Mouse (Mus musculus) gonadal fat pad, adult 2 months (tissue): ENCODE results near the gene Krt7. TPM values are rescaled to one million over a fixed set of nuclear protein-coding genes. Genes with fewer than 3 reads are reported as not detected.

Source experiments
- DNase-seq: peaks from one replicate; pipeline ENCODE4 v3.0.0-alpha.2; 2012; ENCODE audit warnings: low read depth
- polyA plus RNA-seq: library from polyadenylated mRNA; depleted of rRNA; stranded (reverse); fragments of >200 nt; gene quantifications from 2 replicates; pipeline ENCODE4 v1.2.3, GENCODE M21; 2012; rRNA removed

The Krt7 gene
- polyA plus RNA-seq, 1 experiment = 23.0 TPM

DNA sequence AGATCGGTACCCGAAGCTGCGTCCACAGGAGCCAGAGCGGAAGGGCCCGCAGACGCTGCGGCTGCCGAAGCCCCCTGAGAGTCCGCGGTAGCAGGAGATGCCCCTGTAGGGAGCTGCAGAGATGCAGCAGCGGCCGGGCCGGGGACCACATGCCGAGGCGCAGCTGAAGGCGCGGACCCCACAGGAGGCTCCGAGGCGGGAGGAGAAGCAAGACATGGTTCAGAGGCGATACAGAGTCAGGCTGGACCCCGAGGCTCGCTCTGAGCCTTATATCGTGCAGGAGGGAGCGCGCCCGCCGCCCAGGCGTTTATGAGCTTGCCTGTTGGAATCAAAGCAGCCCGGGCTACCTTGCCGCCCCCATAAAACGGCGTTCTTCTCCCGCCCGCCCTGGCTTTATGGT lies 27.7 kb downstream of the Krt7 start, which contains the start of gene Krt87:
Krt87 (minus strand) TSS at position 250 of the 400 bp plus-strand sequence.
- DNase-seq = no peak

DNA sequence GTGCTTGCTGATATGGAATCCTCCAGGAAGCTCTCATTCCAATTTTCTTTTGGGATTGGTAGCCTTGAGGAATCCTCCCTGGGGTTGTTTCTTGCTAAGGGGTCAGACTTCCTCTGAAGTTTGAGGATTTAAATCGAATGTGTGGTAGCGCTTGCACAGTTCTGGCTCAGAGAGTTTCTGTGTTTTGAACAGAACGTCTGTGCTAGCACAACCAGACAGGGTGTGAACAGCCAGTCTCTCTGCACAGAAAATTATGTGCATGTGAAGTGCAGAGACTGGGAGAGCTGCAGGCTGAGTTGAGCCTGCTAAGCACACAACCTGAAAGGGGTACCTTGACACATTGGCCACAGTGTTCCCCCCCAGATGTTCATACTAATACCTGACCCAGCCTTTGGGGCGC lies 30.0 kb downstream of the Krt7 start:
- no peak for DNase-seq

DNA sequence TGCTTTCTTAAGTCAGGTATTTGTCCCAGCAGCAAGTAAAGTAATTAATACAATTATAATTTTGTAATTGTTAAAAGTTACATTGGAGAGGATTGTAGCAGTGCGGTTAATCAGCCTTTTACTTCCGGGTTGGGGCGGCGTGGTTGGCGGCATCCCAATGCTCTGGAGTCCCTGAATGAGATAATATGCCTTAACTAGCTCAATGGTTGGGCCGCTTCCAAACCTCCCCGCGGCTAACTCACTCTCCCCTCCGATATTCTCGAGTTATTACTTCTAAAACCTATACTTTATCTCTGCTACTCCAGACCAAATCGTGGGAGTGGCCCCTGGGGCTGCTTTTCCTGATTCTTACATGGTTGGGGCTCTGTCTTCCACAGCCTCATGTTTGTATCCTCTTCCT lies 35.7 kb downstream of the Krt7 start:
- DNase-seq = no peak

DNA sequence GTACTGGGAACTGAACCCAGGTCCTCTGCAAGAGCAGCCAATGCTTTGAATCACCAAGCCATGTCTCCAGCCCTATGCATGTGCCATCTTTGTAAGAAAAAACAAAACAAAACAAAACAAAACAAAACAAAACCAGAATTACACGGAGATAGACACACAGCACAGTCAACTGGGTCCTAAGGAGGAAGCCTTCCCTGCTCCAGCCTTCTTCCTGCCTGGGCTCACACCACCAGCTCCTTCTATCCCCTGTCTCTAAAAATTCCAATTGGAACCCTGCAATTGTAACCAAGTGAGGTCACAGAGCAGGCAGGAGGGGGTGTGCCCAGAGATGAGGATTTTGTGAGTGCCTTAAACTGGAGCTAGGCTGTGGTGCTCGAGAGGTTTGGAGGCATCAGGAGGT lies 36.6 kb downstream of the Krt7 start, which contains the start of gene Krt88:
Krt88 (plus strand) TSS at position 301 of the 400 bp plus-strand sequence.
- DNase-seq = no peak

DNA sequence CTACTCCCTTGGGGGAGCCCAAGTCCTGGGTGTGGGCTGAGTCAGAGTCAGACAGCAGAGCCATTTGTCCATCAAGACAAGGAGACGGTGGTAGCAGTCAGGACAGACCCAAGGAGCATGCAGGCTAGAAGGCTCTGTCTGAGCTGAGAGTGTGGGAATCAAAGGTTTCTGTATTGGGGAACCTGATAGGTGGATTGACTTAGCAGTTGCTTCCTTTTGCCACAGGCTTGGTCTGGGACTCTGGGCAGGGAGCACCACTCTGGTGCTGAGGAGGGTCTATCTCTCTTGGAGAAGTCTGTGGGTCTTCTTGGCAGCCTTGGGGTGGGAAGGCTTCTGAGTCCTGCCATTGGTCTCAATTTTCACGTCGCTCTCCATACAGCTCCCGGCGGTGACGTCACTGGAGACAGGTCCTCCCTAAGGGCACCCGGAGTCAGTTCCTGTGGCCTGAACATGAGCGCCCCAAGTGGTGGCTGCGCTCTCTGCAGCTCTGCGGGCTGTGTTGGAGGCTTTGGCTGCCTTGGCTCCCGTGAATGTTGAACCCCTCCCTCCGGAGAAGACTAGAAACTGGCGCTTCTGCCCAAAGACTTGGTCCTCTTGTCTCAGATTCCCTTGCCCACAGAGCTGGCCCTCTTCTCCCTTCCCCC lies 42.4 kb downstream of the Krt7 start:
- DNase-seq = no peak

DNA sequence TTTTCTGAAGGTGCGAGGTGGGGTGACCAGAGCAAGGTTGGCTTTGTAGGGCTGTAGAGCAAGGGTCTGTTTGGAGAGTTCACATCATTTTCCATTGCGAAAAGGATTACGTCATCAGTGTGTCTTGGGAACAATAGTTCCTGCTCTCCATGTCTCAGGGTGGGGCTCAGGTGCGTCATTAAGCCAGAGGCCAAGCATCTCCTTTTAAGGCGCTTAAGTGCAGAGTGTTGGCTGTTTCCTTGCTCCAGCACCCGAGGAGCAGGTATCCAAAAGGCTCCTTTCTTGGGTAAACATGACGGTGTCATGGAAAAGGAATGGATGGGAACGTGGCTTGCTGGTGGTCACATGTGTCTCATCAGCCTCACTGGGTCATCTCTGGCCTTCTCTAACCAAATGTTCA lies 43.9 kb downstream of the Krt7 start:
- no peak for DNase-seq

DNA sequence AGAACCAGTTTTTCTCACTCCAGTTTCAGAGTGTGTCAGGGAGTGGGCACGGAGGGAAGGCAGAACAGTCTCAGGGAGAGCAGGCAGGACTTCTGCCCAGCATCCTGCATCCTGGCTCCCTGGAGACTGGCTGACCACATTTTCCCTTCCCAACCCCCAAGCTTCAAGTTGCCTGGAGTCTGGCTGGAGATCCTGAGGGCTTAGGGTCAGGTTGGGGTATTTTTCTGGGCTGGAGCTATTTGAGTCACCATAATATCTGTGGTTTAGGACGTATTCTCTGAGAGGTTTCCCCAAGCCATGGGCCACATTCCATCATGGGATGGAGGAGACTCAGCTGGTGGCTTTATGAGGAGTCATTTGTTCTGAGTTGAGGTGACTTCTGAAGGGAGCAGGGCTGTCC lies 44.4 kb downstream of the Krt7 start:
- no peak for DNase-seq

DNA sequence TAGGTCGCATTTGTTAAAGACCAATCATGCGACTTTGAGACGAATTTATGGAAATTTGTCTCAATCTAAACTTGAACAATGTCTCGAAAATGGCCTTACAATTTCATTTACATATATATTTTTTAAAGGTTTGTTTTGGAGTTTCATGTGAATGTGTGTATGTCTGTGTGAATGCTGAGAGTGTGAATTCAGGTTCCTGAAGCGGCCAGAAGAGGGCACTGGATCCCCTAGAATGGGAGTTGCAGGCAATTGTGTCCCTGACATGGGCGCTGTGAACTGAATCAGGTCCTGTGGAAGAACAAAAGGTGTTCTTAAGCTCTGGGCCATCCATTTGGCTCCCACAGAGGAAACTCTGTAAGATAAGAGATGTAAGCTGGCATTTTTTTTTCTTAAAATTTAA lies 45.0 kb downstream of the Krt7 start:
- DNase-seq = no peak

DNA sequence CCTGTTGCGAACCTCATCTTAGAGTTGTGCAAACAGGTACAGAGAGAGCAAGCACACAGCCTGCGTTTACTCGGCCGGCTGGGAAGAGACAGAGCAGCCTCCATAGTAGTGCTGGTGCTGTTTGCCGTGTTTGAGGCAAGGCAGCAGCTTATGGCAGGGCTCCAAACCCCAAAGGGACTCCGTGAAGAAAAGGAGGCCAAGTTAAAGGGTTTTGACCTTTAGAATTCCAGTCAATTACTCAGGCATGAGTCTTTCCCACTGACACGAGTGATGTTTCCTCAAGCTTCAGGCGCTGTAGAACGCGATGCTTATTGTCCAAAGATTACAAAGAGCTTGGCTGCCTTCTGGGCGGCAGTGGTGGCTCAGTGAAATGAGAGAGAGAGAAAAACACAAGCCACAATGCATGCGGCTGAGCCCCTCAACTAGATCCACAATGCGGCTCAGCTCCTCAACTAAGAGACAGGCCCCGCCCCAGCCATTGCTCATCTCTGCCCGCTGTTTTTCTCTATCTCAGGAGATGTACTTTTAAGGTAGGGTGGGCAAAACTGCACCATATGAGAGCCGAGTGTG lies 47.6 kb downstream of the Krt7 start:
- DNase-seq = no peak

DNA sequence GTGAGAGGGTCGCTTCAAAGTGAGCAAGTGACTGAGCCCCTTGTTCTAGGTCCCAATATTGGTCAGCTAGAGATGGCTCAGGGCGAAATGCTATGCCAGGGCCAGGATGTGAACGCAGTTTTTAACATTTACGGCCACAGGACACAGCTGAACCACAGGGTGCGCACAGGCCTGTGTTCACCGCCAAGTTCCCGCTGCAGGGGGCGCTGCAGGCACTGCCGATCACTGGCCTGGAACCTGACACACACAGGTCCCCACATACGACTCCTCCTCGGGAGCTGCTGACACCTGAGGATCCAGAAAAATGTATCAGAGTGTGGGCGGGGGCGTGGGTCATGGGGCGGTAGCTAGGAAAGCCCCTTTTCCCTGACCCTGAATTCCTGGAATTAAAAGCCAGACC lies 48.4 kb downstream of the Krt7 start:
- DNase-seq = no peak

DNA sequence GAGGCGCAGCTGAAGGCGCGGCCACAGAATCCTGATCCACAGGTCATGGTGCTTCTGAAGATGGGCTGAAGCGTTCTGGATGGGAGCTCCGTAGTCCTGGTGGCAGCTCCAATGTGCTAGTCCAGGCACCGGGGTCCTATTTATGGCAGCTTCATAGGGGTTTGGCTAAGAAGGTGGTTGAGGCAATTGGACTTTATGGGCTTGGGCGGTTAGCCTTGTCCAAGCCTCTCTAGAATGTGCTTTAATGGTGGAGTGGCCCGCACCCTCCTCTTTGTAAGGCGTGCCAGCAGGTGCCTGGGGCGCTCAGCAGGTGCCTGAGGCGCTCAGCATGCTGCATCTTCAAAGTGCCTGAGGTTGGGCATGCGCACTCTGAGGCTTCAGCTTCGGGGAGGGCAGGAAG lies 52.8 kb downstream of the Krt7 start, which contains the start of gene Krt81:
Krt81 (minus strand) TSS at position 101 of the 400 bp plus-strand sequence.
- no peak for DNase-seq

DNA sequence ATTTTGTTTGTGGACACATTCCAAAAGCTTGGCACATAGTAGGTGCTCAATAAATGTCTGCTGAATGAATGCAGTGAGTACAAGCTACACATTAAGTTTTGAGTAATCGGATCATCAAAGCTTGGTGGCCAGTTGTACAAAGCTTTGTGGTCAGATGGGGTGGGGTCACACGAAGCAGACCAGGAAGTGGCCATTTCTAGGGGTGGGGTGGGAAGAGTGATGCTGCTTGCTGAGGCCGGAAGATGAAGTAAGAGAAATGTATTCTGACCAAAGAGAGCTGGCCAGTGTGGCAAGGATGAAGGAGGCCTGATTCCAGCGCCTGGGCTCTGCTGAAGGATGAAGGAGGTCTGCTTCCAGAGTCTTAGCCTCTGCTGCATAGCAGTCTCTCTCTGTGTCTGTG lies 58.2 kb downstream of the Krt7 start:
- no peak for DNase-seq

DNA sequence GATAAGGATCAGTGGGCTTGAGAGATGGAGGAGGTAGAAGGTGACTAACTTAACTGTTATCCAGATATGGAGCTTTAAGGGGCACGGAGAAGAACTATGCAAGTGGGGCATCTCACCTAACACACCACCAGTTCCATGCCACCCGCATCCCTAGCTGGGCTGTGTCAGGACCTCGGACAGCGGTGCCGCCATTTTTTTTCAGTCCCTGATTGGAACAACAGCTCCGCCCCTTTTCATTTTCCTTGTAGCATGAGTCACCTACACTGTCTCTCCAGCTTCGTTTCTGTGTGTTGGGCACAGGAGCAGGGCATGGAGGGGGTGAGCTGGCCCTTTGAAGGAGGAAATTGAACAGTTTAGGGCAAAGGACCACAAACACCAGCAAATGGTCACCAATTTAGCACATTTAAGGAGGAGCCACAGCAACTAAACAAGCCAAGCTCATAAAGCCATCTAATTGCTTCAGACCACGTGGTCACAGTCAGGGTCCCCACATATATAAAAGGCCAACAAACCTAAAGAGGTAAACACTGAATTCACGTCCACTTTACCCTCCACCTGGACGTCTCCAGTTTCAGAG lies 62.2 kb downstream of the Krt7 start, which contains the start of gene Krt86:
Krt86 (plus strand) TSS at position 527 of the 577 bp plus-strand sequence.
- DNase-seq = no peak

DNA sequence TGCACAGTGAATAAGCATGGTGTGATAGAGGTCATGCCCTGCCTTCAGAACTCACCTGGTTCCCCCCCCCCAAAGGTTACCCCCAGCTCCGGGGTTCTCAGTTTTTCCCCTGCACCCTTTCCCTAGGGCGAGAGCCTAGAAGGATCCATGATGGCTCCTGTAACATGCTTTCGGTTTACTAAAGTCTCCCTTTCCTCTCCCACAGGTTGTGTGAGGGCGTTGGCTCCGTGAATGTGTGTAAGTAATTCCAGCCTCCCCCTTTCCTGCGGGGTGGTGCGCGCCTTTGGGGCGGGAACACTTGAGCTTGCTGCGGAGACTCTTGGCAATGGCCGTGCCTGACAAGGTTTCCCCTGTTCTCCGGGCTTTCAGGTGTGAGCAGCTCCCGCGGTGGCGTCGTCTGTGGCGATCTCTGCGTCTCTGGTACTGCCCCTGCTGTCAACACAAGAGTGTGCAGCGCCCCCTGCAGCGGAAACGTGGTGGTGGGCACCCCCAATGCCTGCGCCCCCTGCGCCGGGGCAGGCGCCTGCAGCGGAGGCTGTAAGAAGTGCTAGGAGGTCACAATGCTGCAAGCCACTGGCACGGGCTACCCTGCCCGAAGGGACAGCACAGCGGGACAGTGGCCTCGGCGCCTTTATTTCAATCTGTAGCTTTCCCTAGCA lies 68.3 kb downstream of the Krt7 start:
- DNase-seq = no peak

DNA sequence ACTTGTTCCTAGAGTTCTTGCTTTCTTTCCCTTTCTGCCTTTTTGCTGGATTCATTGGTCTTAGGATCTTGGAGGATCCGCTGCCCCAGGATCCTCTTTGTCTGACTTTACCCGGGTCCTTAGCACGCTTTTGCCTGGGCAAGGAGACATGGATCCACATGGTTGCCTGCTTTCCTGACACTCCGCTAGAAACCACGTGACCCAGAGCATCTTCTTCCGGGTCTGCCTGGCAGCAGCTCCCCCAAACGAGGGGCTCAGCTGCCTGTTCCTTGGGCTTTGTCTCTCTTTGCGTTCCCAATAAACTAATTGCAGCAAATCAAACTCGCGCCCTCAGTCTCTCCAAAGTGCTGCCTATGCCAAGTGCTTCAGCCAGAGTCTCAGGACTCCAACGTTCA lies 68.8 kb downstream of the Krt7 start:
- no peak for DNase-seq

Other genes starting within 250 kb of the Krt7 start
- 32.7 and 35.4 TPM in 2 replicates for gene Acvr1b, start 237.0 kb upstream of the Krt7 start, polyA plus RNA-seq
- 6.9 and 8.5 TPM in 2 replicates for gene Grasp, start 186.9 kb upstream of the Krt7 start, polyA plus RNA-seq
- gene Nr4a1, start 156.8 kb upstream of the Krt7 start, polyA plus RNA-seq = 18.2 and 36.9 TPM in 2 replicates
- 36.8 and 42.7 TPM in 2 replicates for gene Atg101, start 126.8 kb upstream of the Krt7 start, polyA plus RNA-seq
- 10.3 and 11.5 TPM in 2 replicates for gene 6030408B16Rik, start 117.8 kb upstream of the Krt7 start, polyA plus RNA-seq
- gene Krt80, start 40.9 kb upstream of the Krt7 start, polyA plus RNA-seq = 4.2 and 5.1 TPM in 2 replicates
- gene Krt87, start 27.8 kb downstream of the Krt7 start, polyA plus RNA-seq = 0.22 TPM in 1 of 2 replicates, not detected in the other
- 0.14 and 0.38 TPM in 2 replicates for gene Krt88, start 36.7 kb downstream of the Krt7 start, polyA plus RNA-seq
- not detected in 2 replicates for gene Krt81, start 52.7 kb downstream of the Krt7 start, polyA plus RNA-seq
- not detected in 2 replicates for gene Krt86, start 62.4 kb downstream of the Krt7 start, polyA plus RNA-seq
- 0.13 TPM in 1 of 2 replicates, not detected in the other for gene Krt83, start 80.5 kb downstream of the Krt7 start, polyA plus RNA-seq
- gene Gm49425, start 106.2 kb downstream of the Krt7 start, polyA plus RNA-seq = not detected in 2 replicates
- gene Krt84, start 121.8 kb downstream of the Krt7 start, polyA plus RNA-seq = not detected in 2 replicates
- gene Krt82, start 139.6 kb downstream of the Krt7 start, polyA plus RNA-seq = not detected in 2 replicates
- gene Krt90, start 151.9 kb downstream of the Krt7 start, polyA plus RNA-seq = not detected in 2 replicates
- not detected in 2 replicates for gene Krt75, start 162.9 kb downstream of the Krt7 start, polyA plus RNA-seq
- gene Gm5414, start 217.1 kb downstream of the Krt7 start, polyA plus RNA-seq = not detected in 2 replicates
- gene Gm5478, start 236.3 kb downstream of the Krt7 start, polyA plus RNA-seq = not detected in 2 replicates